Mouse (Mus musculus) adrenal gland, postnatal 4 days (tissue): ENCODE measurements around the gene Olfr1275. TPM values are rescaled to one million over a fixed set of nuclear protein-coding genes. Genes with fewer than 3 reads are reported as not detected.

Experiments
- DNase-seq, 2 experiments: peaks; one replicate each; pipeline ENCODE4 v3.0.0; 2021 to 2022; ENCODE audit warnings: low spot score in 2 of 2, mixed read lengths in 2 of 2
- long read RNA-seq, 2 experiments: library from polyadenylated mRNA; stranded (forward); transcript quantifications; one replicate each; pipeline ENCODE4 v2.0.0; 2021
- total RNA-seq, 2 experiments: library from RNA; stranded (reverse); gene quantifications; 2 replicates each; pipeline ENCODE4 v1.2.3; 2021

The Olfr1275 gene
- not detected for total RNA-seq
- long read RNA-seq, experiment 1, result 0 reads
- long read RNA-seq, experiment 2, result 0 reads

GRCm38 (mm10) chr2:111235186-111235585 is at the start of gene Olfr1275:
Gene Olfr1275 (minus strand): TSS chr2:111235286.
- no peak for DNase-seq

- DNase-seq, result no peak
These were observed 38.9 kb upstream of the Olfr1275 start, which contains the start of gene Olfr1277 for GRCm38 (mm10) chr2:111274006-111274405. Gene Olfr1277 (minus strand): TSS chr2:111274106.

GRCm38 (mm10) chr2:111254216-111254615 is 19.1 kb upstream of the Olfr1275 start, which contains the start of gene Olfr1276:
Gene Olfr1276 (plus strand): TSS chr2:111254516.
- DNase-seq, result no peak

GRCm38 (mm10) chr2:111229502-111229901 is 5.6 kb downstream of the Olfr1275 start, which contains the start of gene 4930430A15Rik:
Gene 4930430A15Rik (minus strand): TSS chr2:111229602.
- no peak for DNase-seq

- no peak for DNase-seq
These were observed 53.0 kb downstream of the Olfr1275 start for GRCm38 (mm10) chr2:111182068-111182467.

Other genes starting within 250 kb of the Olfr1275 start
- gene Gm13941, start 129.3 kb downstream of the Olfr1275 start, total RNA-seq, result not detected
- not detected for gene Gm15130, start 82.3 kb downstream of the Olfr1275 start, total RNA-seq
- not detected for gene 4930430A15Rik, start 5.7 kb downstream of the Olfr1275 start, total RNA-seq
- not detected for gene Olfr1276, start 19.2 kb upstream of the Olfr1275 start, total RNA-seq
- gene Olfr1277, start 38.8 kb upstream of the Olfr1275 start, total RNA-seq, result not detected
- not detected for gene Olfr1278, start 54.9 kb upstream of the Olfr1275 start, total RNA-seq
- gene Olfr1279, start 65.3 kb upstream of the Olfr1275 start, total RNA-seq, result not detected
- not detected for gene Olfr1280, start 78.7 kb upstream of the Olfr1275 start, total RNA-seq
- gene Olfr1281, start 91.2 kb upstream of the Olfr1275 start, total RNA-seq, result not detected
- not detected for gene Olfr1282, start 100.8 kb upstream of the Olfr1275 start, total RNA-seq
- gene Olfr1283, start 131.5 kb upstream of the Olfr1275 start, total RNA-seq, result not detected
- gene Olfr1284, start 140.2 kb upstream of the Olfr1275 start, total RNA-seq, result not detected
- gene Olfr1286, start 187.8 kb upstream of the Olfr1275 start, total RNA-seq, result not detected
- not detected for gene Olfr1287, start 213.9 kb upstream of the Olfr1275 start, total RNA-seq
- gene Olfr1288, start 238.8 kb upstream of the Olfr1275 start, total RNA-seq, result not detected
- not detected for gene Olfr1289, start 245.5 kb upstream of the Olfr1275 start, total RNA-seq